Mouse (Mus musculus) adrenal gland, postnatal 25 days (tissue): ENCODE data around the gene Tes3-ps. TPM values are rescaled to one million over a fixed set of nuclear protein-coding genes. Genes with fewer than 3 reads are reported as not detected.

ENCODE experiments used
- DNase-seq: peaks from one replicate; pipeline ENCODE4 v3.0.0; 2021; ENCODE audit warnings: mixed read lengths
- total RNA-seq: library from RNA; stranded (reverse); gene quantifications from 2 replicates; pipeline ENCODE4 v1.2.3, GENCODE M21; 2021

Gene Tes3-ps
- total RNA-seq, 1 experiment from 2014 or later = 1.5 TPM

DNA sequence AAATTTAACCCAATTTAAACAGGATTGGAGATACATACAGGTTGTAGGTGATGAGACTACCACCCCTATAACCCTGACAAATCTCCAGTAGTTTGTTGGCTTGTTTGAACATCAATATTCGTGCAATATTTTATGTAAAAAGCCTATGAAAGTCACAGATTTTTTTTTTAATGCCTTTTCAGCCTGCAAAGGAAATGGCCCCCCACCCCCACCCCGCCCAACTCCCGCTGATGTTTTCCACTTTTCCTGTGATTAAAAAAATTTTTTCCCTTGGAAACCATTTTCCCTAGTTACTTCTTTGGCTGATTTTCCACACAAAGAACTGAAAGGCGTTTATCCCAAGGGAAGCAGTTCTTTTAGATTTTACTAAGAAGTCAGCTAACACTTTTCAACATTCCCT lies 11.4 kb downstream of the Tes3-ps start, which contains the start of gene Ecm2:
Ecm2 (plus strand) TSS at position 301 of the 400 bp plus-strand sequence.
- no peak for DNase-seq

DNA sequence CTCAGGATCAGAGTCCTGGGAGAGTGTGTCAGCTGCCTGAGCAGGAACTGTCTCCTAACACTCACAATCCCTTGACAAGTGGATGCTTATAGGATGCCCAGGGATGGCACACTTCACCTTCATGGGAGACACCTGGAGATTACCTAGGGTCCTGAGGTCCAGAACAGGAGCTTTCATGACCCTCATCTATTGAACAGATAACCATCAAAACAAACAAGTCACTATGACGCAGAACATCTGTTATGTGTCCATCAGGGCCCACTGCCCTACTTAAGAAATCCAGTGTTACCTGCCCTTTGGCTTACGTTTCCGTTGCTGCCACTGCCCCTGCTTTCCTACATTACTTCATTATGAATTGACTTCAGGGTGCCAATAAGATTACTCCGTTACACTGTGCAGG lies 12.7 kb downstream of the Tes3-ps start:
- DNase-seq = no peak

DNA sequence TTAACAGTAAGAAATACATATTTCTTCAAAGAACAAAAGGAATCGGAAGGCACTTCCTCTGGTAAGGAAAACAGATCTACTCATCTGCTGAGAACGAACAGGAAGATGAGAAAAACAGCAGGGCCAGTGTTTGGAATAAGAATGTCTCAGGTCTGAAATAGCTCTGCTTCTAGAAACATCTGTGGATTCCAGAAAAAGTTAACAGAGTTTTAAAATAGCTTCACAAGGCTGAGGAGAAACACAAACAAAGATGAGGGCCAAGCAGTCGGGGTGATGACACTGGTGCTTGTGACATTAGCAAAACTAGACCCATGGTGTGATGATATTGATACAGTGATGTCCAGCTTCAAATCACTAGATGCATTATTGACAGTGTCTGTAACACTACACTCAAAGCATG lies 14.1 kb downstream of the Tes3-ps start:
- no peak for DNase-seq

DNA sequence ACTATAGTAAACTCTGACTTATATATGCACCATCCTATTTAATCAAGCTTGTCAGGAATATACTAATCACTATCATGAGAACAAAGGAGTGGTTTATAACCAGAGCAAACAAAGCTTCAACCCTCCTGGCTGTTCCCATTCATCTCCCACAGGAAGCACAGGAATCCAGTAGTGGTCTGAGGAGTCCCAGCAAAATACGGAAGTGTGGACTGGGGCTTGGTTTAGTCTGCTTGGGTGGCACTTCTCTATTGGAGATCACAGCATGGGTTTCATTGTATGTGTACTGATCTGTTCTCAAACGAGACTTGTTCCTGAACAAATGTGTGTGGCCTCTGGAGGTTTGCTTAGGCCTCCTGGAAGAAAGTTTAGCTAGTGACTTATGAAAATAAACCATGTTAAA lies 25.6 kb downstream of the Tes3-ps start:
- no peak for DNase-seq

DNA sequence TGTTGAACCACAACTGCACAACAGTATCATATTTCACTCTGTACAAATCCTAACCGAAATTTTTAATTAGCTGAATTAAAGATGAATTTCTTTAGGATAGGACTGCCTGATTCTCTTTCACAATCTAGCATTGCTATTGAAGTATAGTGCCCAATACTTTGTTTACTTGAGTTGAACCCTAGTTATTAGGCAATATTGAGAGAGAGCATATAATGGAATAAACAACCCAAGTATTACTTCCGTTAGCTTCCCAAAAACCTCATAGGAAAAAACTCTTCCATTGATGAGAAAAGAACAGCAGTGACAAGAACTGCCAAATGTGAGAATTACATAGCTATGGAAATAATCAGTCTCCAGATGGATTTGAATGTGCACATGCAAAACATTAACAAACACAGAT lies 33.1 kb downstream of the Tes3-ps start:
- DNase-seq = no peak

DNA sequence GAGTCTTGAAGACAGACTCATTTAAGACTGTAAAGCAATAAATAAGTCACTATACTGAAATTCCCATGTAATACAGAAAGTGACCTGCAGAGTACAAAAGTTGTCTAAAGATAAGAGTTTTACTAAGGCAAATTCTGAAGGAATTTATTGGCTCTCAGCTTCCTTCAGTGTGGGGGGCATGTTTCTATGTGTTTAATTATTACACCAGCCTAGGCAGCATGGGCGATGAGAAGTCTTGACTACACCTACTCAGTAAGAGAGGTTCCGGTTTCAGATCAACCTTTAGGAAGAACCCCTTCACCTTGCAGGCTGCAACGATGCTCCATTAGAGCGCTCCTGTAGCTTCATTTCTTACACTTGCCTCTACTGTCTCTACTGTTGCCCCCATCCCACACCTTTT lies 37.5 kb downstream of the Tes3-ps start:
- no peak for DNase-seq

DNA sequence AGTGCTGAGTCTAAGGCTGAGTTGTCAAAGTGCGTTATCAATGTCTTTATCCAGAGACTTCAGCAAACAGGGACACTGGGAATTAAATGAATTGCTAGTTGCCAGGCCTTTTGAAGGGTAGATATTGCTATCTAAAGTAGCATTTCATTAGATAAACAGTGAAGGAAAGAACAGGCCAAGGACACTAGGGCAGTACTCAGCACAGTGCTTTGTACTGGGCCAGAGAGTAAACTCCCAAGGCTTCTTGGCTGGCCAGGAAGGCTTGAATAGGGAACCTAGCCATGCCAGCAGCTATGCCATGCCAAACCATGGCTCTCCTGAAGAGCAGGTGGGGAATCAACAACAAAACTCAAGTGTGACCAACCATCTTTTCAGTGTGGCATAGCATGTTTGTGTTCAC lies 43.8 kb downstream of the Tes3-ps start:
- peak; percentile 12 for DNase-seq

DNA sequence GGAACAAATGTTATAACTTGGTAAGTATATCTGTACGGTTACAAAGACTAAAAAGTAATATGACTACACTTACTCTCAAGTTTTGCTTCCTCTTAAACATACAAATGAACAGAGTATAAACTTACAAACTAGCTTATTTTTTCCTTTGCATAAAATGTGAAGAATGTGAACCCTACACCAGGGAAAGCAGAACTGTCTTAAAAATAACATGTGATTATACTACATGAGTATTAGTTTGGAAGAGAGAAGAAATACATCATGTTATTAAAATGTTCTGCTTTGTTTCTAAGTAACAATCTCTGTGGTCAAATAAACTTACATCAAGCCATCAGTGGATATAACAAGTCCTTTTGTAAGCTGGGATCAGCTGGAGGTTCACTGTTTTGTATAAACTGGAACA lies 45.6 kb downstream of the Tes3-ps start:
- no peak for DNase-seq

DNA sequence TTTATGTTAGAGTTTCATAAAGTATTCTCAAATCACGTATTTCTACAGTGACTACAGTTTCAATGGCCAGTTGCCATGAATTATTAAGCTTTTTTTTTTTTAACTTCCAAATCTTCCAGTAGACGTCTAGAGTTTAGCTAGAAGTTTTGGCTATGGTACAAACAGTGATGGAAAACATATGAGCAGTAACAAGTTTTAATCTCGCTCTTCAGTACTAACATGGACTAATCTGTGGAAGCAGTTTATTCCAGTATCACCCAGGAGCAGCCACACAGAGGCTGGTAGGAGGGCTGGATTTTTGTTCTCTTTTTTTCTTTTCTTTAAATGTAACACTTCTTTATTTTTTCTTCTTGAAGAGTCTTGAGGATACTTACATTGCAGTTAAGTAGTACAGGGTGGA lies 51.2 kb downstream of the Tes3-ps start, which contains the start of gene Aspn:
Aspn (plus strand) TSS at position 165 of the 400 bp plus-strand sequence.
- no peak for DNase-seq

DNA sequence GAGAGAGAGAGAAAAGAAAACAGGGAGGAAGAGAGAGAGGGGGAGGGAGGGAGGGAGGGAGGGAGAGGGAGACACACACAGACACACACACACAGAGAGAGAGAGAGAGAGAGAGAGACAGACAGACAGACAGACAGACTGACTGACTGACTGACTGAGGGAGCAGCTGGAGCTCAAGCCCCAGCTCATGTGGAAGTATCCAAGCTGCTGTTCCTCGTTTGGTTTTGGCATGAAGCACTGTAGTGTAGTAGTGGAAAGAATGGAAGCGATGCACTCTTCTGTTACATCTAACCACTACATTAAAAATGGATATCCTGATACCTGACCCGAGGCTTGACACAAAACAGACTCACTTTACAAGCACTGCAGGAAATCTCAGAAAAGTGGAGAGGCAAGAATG lies 52.5 kb downstream of the Tes3-ps start:
- no peak for DNase-seq

Other genes starting within 250 kb of the Tes3-ps start
- gene Susd3, start 244.6 kb upstream of the Tes3-ps start, total RNA-seq = 0.43 and 0.95 TPM in 2 replicates
- gene Fgd3, start 173.0 kb upstream of the Tes3-ps start, total RNA-seq = 1.5 and 2.8 TPM in 2 replicates
- gene Bicd2, start 151.7 kb upstream of the Tes3-ps start, total RNA-seq = 43.7 and 45.2 TPM in 2 replicates
- 24.1 and 27.7 TPM in 2 replicates for gene Ippk, start 72.1 kb upstream of the Tes3-ps start, total RNA-seq
- 3.9 and 5.5 TPM in 2 replicates for gene Ecm2, start 11.5 kb downstream of the Tes3-ps start, total RNA-seq
- 2.8 and 3.3 TPM in 2 replicates for gene Aspn, start 51.1 kb downstream of the Tes3-ps start, total RNA-seq
- 1.1 and 1.6 TPM in 2 replicates for gene Omd, start 89.1 kb downstream of the Tes3-ps start, total RNA-seq
- 23.6 and 24.7 TPM in 2 replicates for gene Ogn, start 114.7 kb downstream of the Tes3-ps start, total RNA-seq
- 2.9 and 4.7 TPM in 2 replicates for gene Cenpp, start 159.5 kb downstream of the Tes3-ps start, total RNA-seq
- gene Nol8, start 159.8 kb downstream of the Tes3-ps start, total RNA-seq = 18.8 and 25.6 TPM in 2 replicates
- 61.1 and 71.0 TPM in 2 replicates for gene Iars, start 188.8 kb downstream of the Tes3-ps start, total RNA-seq